Mouse (Mus musculus): ENCODE results near the gene Mrfap1. TPM values are rescaled to one million over a fixed set of nuclear protein-coding genes. Genes with fewer than 3 reads are reported as not detected.
A peak's percentile ranks its signal among the peaks of the same experiment; 100 is the strongest.

The Mrfap1 gene
- total and polyA plus RNA-seq, 2 experiments from 2014 or later, result 353 to 477 TPM

GRCm38 (mm10) chr5:36748536-36749061 is 48.0 kb downstream of the Mrfap1 start, which contains the start of gene Bloc1s4:
TSS of gene Bloc1s4 (minus strand) at chr5:36748650.
- peak; percentile 99 for ATAC-seq
- Histone ChIP-seq H3K36me3 (ENCODE audit: insufficient read depth) (no peaks in the 10 kb centered on the region), H3K4me1 (ENCODE audit: insufficient read depth) (peaks cover 9% of the 10 kb centered on the region), H3K27me3 (ENCODE audit: insufficient read depth, low read length) (no peaks in the 10 kb centered on the region), H3K9me3 (ENCODE audit: low read length) (no peaks in the 10 kb centered on the region), H3K27ac (ENCODE audit: low read depth, low read length) (peak within 1 kb of the TSS; percentile 71), H3K9ac (peak within 1 kb of the TSS; percentile 89), H3K4me3 (ENCODE audit: low read depth, low read length) (peak within 1 kb of the TSS; percentile 97), H3K4me2 (ENCODE audit: low read depth) (peak within 1 kb of the TSS; percentile 94)
- 4% methylated on average over 31 of the region's 31 CpGs for WGBS
- DNase-seq, result peak; percentile 96
- TF ChIP-seq CTCF (IDR thresholded peaks at IDR 0.05; ENCODE audit: low read depth), result no peak

GRCm38 (mm10) chr5:36747794-36748535 is 48.6 kb downstream of the Mrfap1 start:
- ATAC-seq (peak; percentile 46), DNase-seq (no peak)
- H3K9me3 ChIP-seq (ENCODE audit: low read length), result no peaks in the 10 kb centered on the region
- H3K27me3 ChIP-seq (ENCODE audit: insufficient read depth, low read length), result no peaks in the 10 kb centered on the region
- H3K27ac ChIP-seq (ENCODE audit: low read depth, low read length), result peak overlapping the region; percentile 71
- 5% methylated on average over 68 of the region's 76 CpGs for WGBS
- H3K9ac ChIP-seq, result peak overlapping the region; percentile 89
- H3K4me3 ChIP-seq (ENCODE audit: low read depth, low read length), result peak overlapping the region; percentile 97
- peak overlapping the region; percentile 94 for H3K4me2 ChIP-seq (ENCODE audit: low read depth)
- TF ChIP-seq CTCF (IDR thresholded peaks at IDR 0.05; ENCODE audit: low read depth), result no peak
- peaks cover 9% of the 10 kb centered on the region for H3K4me1 ChIP-seq (ENCODE audit: insufficient read depth)
- H3K36me3 ChIP-seq (ENCODE audit: insufficient read depth), result no peaks in the 10 kb centered on the region

GRCm38 (mm10) chr5:36747071-36747470 is 49.5 kb downstream of the Mrfap1 start:
- 88% methylated on average over 7 of the region's 7 CpGs for WGBS
- DNase-seq (no peak), ATAC-seq (no peak)
- H3K4me3 ChIP-seq (ENCODE audit: low read depth, low read length), result peak overlapping the region; percentile 97
- peak overlapping the region; percentile 94 for H3K4me2 ChIP-seq (ENCODE audit: low read depth)
- TF ChIP-seq CTCF (IDR thresholded peaks at IDR 0.05; ENCODE audit: low read depth), result no peak
- H3K9ac ChIP-seq, result no peak overlapping the region
- H3K9me3 ChIP-seq (ENCODE audit: low read length), result no peaks in the 10 kb centered on the region
- no peaks in the 10 kb centered on the region for H3K27me3 ChIP-seq (ENCODE audit: insufficient read depth, low read length)
- H3K36me3 ChIP-seq (ENCODE audit: insufficient read depth), result no peaks in the 10 kb centered on the region
- H3K4me1 ChIP-seq (ENCODE audit: insufficient read depth), result peaks cover 9% of the 10 kb centered on the region
- no peak overlapping the region for H3K27ac ChIP-seq (ENCODE audit: low read depth, low read length)

Other genes with a start within 250 kb of the Mrfap1 start
- 28.1 and 29.0 TPM in 2 replicates for gene Tbc1d14, start 203.5 kb downstream of the Mrfap1 start, total RNA-seq (2014; rRNA removed)
- 74.1 and 74.5 TPM in 2 replicates for gene Tbc1d14, start 203.5 kb downstream of the Mrfap1 start, polyA plus RNA-seq (2015; fragmentation: Nextera tagmentation; extraction: Ambion mirVana)
- 84.7 and 105 TPM in 2 replicates for gene D5Ertd579e, start 100.7 kb downstream of the Mrfap1 start, total RNA-seq (2014; rRNA removed)
- 23.3 and 27.4 TPM in 2 replicates for gene D5Ertd579e, start 100.7 kb downstream of the Mrfap1 start, polyA plus RNA-seq (2015; fragmentation: Nextera tagmentation; extraction: Ambion mirVana)
- gene Bloc1s4, start 48.1 kb downstream of the Mrfap1 start, total RNA-seq (2014; rRNA removed), result 23.6 and 23.8 TPM in 2 replicates
- 32.7 and 36.2 TPM in 2 replicates for gene Bloc1s4, start 48.1 kb downstream of the Mrfap1 start, polyA plus RNA-seq (2015; fragmentation: Nextera tagmentation; extraction: Ambion mirVana)
- 10.8 and 13.9 TPM in 2 replicates for gene Man2b2, start 33.9 kb upstream of the Mrfap1 start, total RNA-seq (2014; rRNA removed)
- gene Man2b2, start 33.9 kb upstream of the Mrfap1 start, polyA plus RNA-seq (2015; fragmentation: Nextera tagmentation; extraction: Ambion mirVana), result 10.3 and 12.7 TPM in 2 replicates
- gene Ppp2r2c, start 71.7 kb upstream of the Mrfap1 start, total RNA-seq (2014; rRNA removed), result 171 and 177 TPM in 2 replicates
- 75.5 and 96.1 TPM in 2 replicates for gene Ppp2r2c, start 71.7 kb upstream of the Mrfap1 start, polyA plus RNA-seq (2015; fragmentation: Nextera tagmentation; extraction: Ambion mirVana)
- 9.6 and 12.9 TPM in 2 replicates for gene Wfs1, start 192.4 kb upstream of the Mrfap1 start, total RNA-seq (2014; rRNA removed)
- 10.3 and 16.9 TPM in 2 replicates for gene Wfs1, start 192.4 kb upstream of the Mrfap1 start, polyA plus RNA-seq (2015; fragmentation: Nextera tagmentation; extraction: Ambion mirVana)